Mouse (Mus musculus) frontal cortex, postnatal 14 days (tissue): ENCODE results near the gene Ikzf1.

Experiments used
- DNase-seq, 2 experiments: peaks; one replicate each; pipeline ENCODE4 v3.0.0; 2022; ENCODE audit warnings: low spot score in 2 of 2

Ikzf1 gene

GRCm38 (mm10) chr11:11725252-11725875 lies 40.6 kb downstream of the Ikzf1 start:
- no peak for DNase-seq

GRCm38 (mm10) chr11:11725876-11726525 lies 41.2 kb downstream of the Ikzf1 start:
- no peak for DNase-seq

GRCm38 (mm10) chr11:11726807-11727276 lies 42.0 kb downstream of the Ikzf1 start:
- no peak for DNase-seq

- DNase-seq: no peak
These were observed 43.2 kb downstream of the Ikzf1 start for GRCm38 (mm10) chr11:11727936-11728556.

- DNase-seq: no peak
These were observed 44.4 kb downstream of the Ikzf1 start for GRCm38 (mm10) chr11:11729216-11729615.

- DNase-seq: no peak
These were observed 45.3 kb downstream of the Ikzf1 start for GRCm38 (mm10) chr11:11730062-11730461.

GRCm38 (mm10) chr11:11731727-11732126 lies 46.9 kb downstream of the Ikzf1 start:
- DNase-seq: no peak

- DNase-seq: no peak
These were observed 48.4 kb downstream of the Ikzf1 start for GRCm38 (mm10) chr11:11732972-11733770.

GRCm38 (mm10) chr11:11735155-11735554 lies 50.4 kb downstream of the Ikzf1 start:
- DNase-seq: no peak

GRCm38 (mm10) chr11:11736948-11737347 lies 52.1 kb downstream of the Ikzf1 start:
- no peak for DNase-seq

GRCm38 (mm10) chr11:11737562-11737961 lies 52.8 kb downstream of the Ikzf1 start:
- no peak for DNase-seq

- no peak for DNase-seq
These were observed 54.3 kb downstream of the Ikzf1 start for GRCm38 (mm10) chr11:11739054-11739453.

GRCm38 (mm10) chr11:11740603-11741002 lies 55.8 kb downstream of the Ikzf1 start:
- DNase-seq: no peak

GRCm38 (mm10) chr11:11741574-11741973 lies 56.8 kb downstream of the Ikzf1 start:
- no peak for DNase-seq

GRCm38 (mm10) chr11:11742626-11743025 lies 57.8 kb downstream of the Ikzf1 start:
- DNase-seq: no peak

GRCm38 (mm10) chr11:11744222-11744621 lies 59.4 kb downstream of the Ikzf1 start:
- DNase-seq: no peak

- no peak for DNase-seq
These were observed 66.3 kb downstream of the Ikzf1 start for GRCm38 (mm10) chr11:11751091-11751490.

- no peak for DNase-seq
These were observed 68.1 kb downstream of the Ikzf1 start for GRCm38 (mm10) chr11:11752859-11753258.

GRCm38 (mm10) chr11:11758121-11758520 lies 73.3 kb downstream of the Ikzf1 start:
- no peak for DNase-seq

- DNase-seq: no peak
These were observed 74.1 kb downstream of the Ikzf1 start for GRCm38 (mm10) chr11:11758883-11759282.

- DNase-seq: no peak
These were observed 78.4 kb downstream of the Ikzf1 start for GRCm38 (mm10) chr11:11763211-11763666.

- DNase-seq: no peak
These were observed 80.6 kb downstream of the Ikzf1 start for GRCm38 (mm10) chr11:11765414-11765813.
